Mouse (Mus musculus): ENCODE results near the gene Sox5.

DNA sequence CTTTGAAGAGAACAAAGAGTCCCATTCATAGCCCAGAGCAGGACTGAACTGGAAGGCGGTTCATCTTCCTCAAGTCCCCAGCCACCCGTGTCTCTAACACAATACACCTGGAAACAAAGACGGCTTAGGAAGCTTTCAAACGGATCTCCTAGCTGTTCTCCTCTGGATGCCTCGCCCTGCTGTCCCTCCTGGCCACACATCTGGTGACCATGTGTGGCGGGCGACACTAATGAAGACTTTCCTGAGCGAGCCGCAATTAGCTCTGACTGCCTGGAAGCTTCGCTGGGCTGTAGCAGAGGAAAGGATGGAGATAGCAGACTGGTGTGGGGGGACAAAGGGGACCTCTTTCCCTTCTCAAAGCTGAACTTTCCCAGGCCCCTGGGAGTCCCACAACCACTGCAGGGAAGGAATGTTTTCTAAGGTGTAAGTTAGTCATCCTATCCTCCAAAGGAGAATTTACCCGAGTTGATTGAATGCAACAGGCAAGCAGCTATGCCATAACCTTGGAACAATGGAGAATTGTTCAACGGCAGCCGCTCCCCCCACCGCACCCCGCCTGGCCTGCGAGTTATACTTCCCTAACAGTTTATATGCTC lies 517.4 kb downstream of the Sox5 start:
- TF ChIP-seq CTCF (IDR thresholded peaks at IDR 0.05; ENCODE audit: low read depth) (no peak), EP300 (IDR thresholded peaks at IDR 0.05; ENCODE audit: low read depth) (no peak)

All from heart, postnatal 0 days (tissue).